Mouse (Mus musculus) spleen, adult 2 months (tissue): Measurements from ENCODE around the gene Dixdc1. TPM values are rescaled to one million over a fixed set of nuclear protein-coding genes. Genes with fewer than 3 reads are reported as not detected.

ENCODE experiments used
- DNase-seq, 2 experiments: peaks; one replicate each; pipeline versions ENCODE4 v3.0.0 to v3.0.0-alpha.2; 2012 to 2021; ENCODE audit warnings: low spot score in 2 of 2, low read depth in 1 of 2
- H3K27ac ChIP-seq: fragments of 200-500 bp; 2 replicates; pipeline ENCODE4 v1.5.1; 2012; ENCODE audit warnings: low read length, inconsistent platforms; ENCODE audit not compliant: insufficient read depth
- H3K27me3 ChIP-seq: fragments of 200-500 bp; 2 replicates; pipeline ENCODE4 v1.6.1; 2012; ENCODE audit warnings: mild to moderate bottlenecking, moderate library complexity, low read length, inconsistent platforms; ENCODE audit not compliant: control insufficient read depth, insufficient read depth
- H3K36me3 ChIP-seq: fragments of 200-500 bp; 2 replicates; pipeline ENCODE4 v1.6.1; 2012; ENCODE audit warnings: mild to moderate bottlenecking, low read length, inconsistent platforms; ENCODE audit not compliant: control insufficient read depth, insufficient read depth
- H3K4me1 ChIP-seq: fragments of 200-500 bp; 2 replicates; pipeline ENCODE4 v1.6.1; 2011; ENCODE audit warnings: inconsistent platforms; ENCODE audit not compliant: control insufficient read depth, insufficient read depth, insufficient read length
- H3K4me3 ChIP-seq: fragments of 200-500 bp; 2 replicates; pipeline ENCODE4 v1.5.1; 2011; ENCODE audit warnings: mild to moderate bottlenecking, inconsistent platforms; ENCODE audit not compliant: insufficient read depth, insufficient read length; ENCODE audit errors: extremely low read depth
- CTCF ChIP-seq: fragments of 200-500 bp; IDR thresholded peaks from 2 replicates; pipeline ENCODE4 v1.5.1; 2011; ENCODE audit warnings: mild to moderate bottlenecking, inconsistent platforms; ENCODE audit not compliant: insufficient read depth, insufficient read length, insufficient replicate concordance; ENCODE audit errors: extremely low read depth
- POLR2A ChIP-seq: fragments of 200-500 bp; IDR thresholded peaks from 2 replicates; pipeline ENCODE4 v1.6.1; 2011; ENCODE audit warnings: low read depth, low read length, inconsistent platforms
- WGBS: fragments of 180-500 bp; shearing (Covaris S2); methylation state at CpG from one replicate; pipeline ENCODE4 v1.1.7; 2018; 5-methylcytosine and 5-hydroxymethylcytosine counted together
- polyA plus RNA-seq: library from polyadenylated mRNA; depleted of rRNA; stranded (reverse); fragments of >200 nt; gene quantifications from 2 replicates; pipeline ENCODE4 v1.2.3, GENCODE M21; 2012

Gene Dixdc1
- polyA plus RNA-seq, 1 experiment, result 0.35 TPM

DNA sequence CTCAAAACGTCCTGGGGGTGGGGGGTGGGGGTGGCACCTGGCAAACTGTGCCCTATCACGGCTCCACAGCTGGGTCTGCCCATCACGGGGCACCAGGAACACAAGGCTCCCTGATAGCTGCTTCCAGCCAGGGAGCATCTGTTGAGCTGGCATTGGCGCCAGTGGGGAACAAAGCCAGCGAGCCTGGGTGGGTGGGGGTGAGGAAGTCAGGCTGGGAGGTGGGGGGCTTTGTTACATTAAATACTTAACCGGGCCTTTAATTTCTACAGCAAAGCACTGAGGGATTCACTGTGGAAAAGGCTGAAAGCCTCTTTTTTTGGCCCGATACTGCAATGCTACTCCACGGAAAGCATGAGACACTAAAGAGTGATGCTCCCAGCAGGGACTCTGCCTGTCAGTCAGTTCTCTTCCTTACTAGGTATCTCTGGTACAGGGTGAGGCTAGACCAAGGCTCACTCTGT lies 16.8 kb downstream of the Dixdc1 start:
- no peak overlapping the region for H3K27ac ChIP-seq
- TF ChIP-seq POLR2A (no peak), CTCF (no peak)
- H3K4me3 ChIP-seq, result no peak overlapping the region
- DNase-seq, result no peak
- WGBS, result 63% methylated on average over 8 of the region's 8 CpGs
- no peaks in the 10 kb centered on the region for H3K36me3 ChIP-seq
- no peaks in the 10 kb centered on the region for H3K4me1 ChIP-seq
- no peaks in the 10 kb centered on the region for H3K27me3 ChIP-seq

DNA sequence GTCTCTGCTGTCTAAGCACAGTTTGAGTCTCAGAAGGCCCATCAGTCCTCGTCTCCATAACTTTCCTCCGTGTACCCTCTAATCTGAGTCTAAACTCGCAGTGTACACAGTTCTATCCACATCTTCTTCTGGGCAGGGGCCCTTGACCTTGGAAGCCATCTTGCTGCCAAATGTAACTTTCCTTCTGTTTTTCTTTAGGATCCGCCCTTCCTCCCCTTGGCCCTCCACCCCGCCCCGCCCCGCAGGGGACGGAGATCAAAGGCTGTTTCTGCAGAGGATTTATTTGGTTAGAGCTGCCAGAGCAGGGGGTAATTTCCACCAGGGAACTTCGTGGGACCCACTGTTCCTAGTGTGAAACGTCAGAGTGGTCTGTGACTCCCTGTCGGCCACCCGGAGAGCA lies 18.3 kb downstream of the Dixdc1 start:
- no peak for DNase-seq
- 73% methylated on average over 12 of the region's 12 CpGs for WGBS

DNA sequence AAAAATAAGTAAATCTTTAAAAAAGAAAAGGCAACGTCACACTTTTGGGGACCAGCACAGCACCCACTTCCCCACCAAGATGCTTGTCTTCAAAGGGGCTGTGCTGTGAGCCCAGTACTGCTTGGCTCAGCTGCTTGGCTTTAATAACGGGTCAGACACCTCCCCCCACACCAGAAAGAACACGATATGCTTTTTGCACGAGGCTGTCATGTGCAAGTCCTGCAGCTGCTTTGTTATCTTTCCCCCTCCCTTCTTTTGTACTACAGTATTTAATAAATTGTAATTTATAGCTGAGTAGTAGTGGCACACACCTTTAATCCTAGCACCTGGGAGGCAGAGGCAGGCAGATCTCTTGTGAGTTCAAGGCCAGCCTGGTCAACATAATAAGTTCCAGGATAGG lies 20.4 kb downstream of the Dixdc1 start:
- Histone ChIP-seq H3K27me3 (no peaks in the 10 kb centered on the region), H3K4me3 (no peak overlapping the region), H3K4me1 (no peaks in the 10 kb centered on the region), H3K27ac (no peak overlapping the region), H3K36me3 (no peaks in the 10 kb centered on the region)
- 80% methylated on average over 4 of the region's 4 CpGs for WGBS
- TF ChIP-seq CTCF (no peak), POLR2A (no peak)
- DNase-seq, result no peak

More for the DNA sequence above, 18.3 kb downstream of the Dixdc1 start:
- Histone ChIP-seq H3K27ac (no peak overlapping the region), H3K4me1 (no peaks in the 10 kb centered on the region), H3K27me3 (no peaks in the 10 kb centered on the region), H3K36me3 (no peaks in the 10 kb centered on the region), H3K4me3 (no peak overlapping the region)
- TF ChIP-seq CTCF (no peak), POLR2A (no peak)

DNA sequence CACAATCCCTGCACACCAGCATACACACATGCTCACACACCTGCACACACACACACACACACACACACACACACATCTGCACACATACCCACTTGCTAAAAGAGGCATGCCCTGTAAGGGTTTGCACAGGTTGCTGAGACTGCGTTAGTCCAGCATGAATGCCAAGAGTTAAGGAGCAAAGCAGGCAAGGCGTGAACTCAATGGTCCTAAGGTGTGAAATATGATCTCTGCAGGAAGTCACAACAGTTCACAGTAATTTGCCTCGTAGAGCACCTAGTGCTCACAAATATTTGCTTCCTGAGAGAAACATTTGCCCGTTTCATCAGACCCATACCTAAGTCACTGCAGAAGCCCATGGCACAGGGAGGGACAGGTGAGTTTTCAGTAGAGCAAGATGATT lies 25.1 kb downstream of the Dixdc1 start:
- H3K4me3 ChIP-seq, result no peak overlapping the region
- no peaks in the 10 kb centered on the region for H3K36me3 ChIP-seq
- H3K27ac ChIP-seq, result no peak overlapping the region
- 43% methylated on average over 4 of the region's 4 CpGs for WGBS
- no peak for DNase-seq
- no peaks in the 10 kb centered on the region for H3K4me1 ChIP-seq
- TF ChIP-seq CTCF, result no peak
- TF ChIP-seq POLR2A, result no peak
- no peaks in the 10 kb centered on the region for H3K27me3 ChIP-seq

DNA sequence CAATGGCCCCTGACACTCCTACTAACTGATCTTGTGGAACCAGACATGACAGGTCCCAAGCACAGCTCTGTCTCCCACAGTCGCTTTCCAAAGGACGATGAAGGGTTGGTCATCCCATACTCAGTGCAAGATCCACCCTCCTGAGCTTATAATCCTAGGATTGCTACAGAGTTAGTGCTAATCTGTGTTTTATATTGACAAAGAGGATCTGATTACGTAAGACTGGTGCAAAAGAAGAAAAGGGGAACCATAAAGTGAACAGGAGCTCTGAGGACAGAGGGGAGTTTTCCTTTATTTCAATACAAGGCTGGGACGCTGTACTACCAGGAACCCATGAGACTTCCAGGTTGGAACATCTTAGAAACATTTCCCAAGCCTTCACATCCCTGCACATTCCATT lies 28.0 kb downstream of the Dixdc1 start:
- no peak overlapping the region for H3K27ac ChIP-seq
- H3K36me3 ChIP-seq, result no peaks in the 10 kb centered on the region
- 58% methylated on average over 4 of the region's 4 CpGs for WGBS
- no peak overlapping the region for H3K4me3 ChIP-seq
- DNase-seq, result no peak
- no peaks in the 10 kb centered on the region for H3K27me3 ChIP-seq
- H3K4me1 ChIP-seq, result no peaks in the 10 kb centered on the region
- TF ChIP-seq POLR2A, result no peak
- TF ChIP-seq CTCF, result no peak

DNA sequence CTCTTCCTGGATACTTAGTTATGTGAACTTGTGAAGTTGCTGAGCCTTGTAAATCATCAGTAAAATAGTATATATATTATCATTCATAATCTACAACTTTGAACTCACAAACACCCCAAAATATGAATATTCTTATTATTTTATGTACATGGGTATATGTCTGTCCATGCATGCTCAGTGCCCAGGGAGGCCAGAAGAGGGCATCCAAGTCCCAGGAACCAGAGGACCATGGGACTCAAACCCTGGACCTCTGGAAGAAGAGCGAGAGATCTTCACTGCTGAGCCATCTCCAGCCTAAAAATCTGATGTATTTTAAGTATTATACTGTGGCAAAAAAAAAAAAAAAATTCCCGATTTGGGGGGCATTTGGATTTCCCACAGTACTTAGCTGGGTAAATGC lies 30.2 kb downstream of the Dixdc1 start:
- Histone ChIP-seq H3K36me3 (no peaks in the 10 kb centered on the region), H3K4me1 (no peaks in the 10 kb centered on the region), H3K27me3 (no peaks in the 10 kb centered on the region), H3K4me3 (no peak overlapping the region), H3K27ac (no peak overlapping the region)
- 44% methylated on average over 2 of the region's 2 CpGs for WGBS
- no peak for TF ChIP-seq POLR2A
- TF ChIP-seq CTCF, result no peak
- no peak for DNase-seq

DNA sequence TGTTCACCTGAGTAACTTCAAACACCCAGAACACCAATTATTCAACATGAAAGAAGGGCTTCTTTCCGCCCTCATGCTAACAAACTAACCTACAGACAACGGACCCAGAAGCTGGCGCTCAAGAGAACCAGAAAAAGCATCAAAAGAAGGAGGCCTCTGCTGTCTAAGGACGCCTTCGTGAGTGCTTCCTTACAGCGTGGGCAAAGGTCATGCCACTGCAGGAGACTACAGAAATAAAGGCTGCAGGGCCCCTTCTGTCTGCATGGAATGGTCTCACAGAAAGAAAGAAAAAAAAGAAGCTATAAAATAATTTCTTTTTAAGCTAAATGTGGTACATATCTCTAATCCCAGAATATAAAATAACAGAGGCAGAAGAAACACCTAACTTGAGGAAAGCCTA lies 34.4 kb downstream of the Dixdc1 start:
- Histone ChIP-seq H3K27me3 (peaks cover 2% of the 10 kb centered on the region; the same call in 1 of the 2 replicates), H3K27ac (no peak overlapping the region), H3K4me3 (no peak overlapping the region), H3K4me1 (no peaks in the 10 kb centered on the region), H3K36me3 (no peaks in the 10 kb centered on the region)
- 88% methylated on average over 6 of the region's 6 CpGs for WGBS
- TF ChIP-seq CTCF (no peak), POLR2A (no peak)
- DNase-seq, result no peak
